Mouse (Mus musculus) CH12.LX (cell line): ENCODE data around the gene Plekhm3. TPM values are rescaled to one million over a fixed set of nuclear protein-coding genes. Genes with fewer than 3 reads are reported as not detected.
A peak's percentile ranks its signal among the peaks of the same experiment; 100 is the strongest.

Experiments
- DNase-seq: peaks from one replicate; pipeline ENCODE4 v3.0.0-alpha.2; 2013; ENCODE audit errors: extremely low read depth
- H3K27ac ChIP-seq: 2 replicates; pipeline ENCODE4 v1.5.1; 2012; ENCODE audit warnings: low read depth, mild to moderate bottlenecking, control low read depth, moderate library complexity; ENCODE audit not compliant: insufficient read depth
- H3K27me3 ChIP-seq: replicated peaks from 2 replicates; pipeline ENCODE3; 2012; ENCODE audit warnings: inconsistent platforms
- H3K36me3 ChIP-seq, 2 experiments: replicated peaks in 1 of 2; 2 replicates each; pipeline versions ENCODE3 to v1.6.1; 2012; ENCODE audit warnings: inconsistent platforms in 1 of 2, low read length in 1 of 2, mild to moderate bottlenecking in 1 of 2, mixed read lengths in 1 of 2, moderate library complexity in 1 of 2; ENCODE audit not compliant: control insufficient read depth in 1 of 2, insufficient read depth in 1 of 2
- H3K4me1 ChIP-seq, 2 experiments: 2 replicates each; pipeline ENCODE4 v1.6.1; 2012; ENCODE audit warnings: inconsistent platforms in 1 of 2, moderate library complexity in 1 of 2; ENCODE audit not compliant: insufficient read depth in 2 of 2, control insufficient read depth in 1 of 2
- H3K4me2 ChIP-seq: 2 replicates; pipeline ENCODE4 v1.6.1; 2012; ENCODE audit warnings: low read depth, mild to moderate bottlenecking, control low read depth; ENCODE audit not compliant: poor library complexity, insufficient read depth, severe bottlenecking
- H3K4me3 ChIP-seq, 3 experiments: fragments of 150-350 bp in 1 of 3; sonication (generic) in 1 of 3; replicated peaks in 1 of 3; 2 replicates each; pipeline versions ENCODE3 to v1.5.1; 2011 to 2012; ENCODE audit warnings: low read depth in 2 of 3, low read length in 2 of 3, mild to moderate bottlenecking in 2 of 3, moderate library complexity in 2 of 3, control low read depth in 1 of 3, improper control_type of control experiment in 1 of 3, inconsistent platforms in 1 of 3, mixed read lengths in 1 of 3; ENCODE audit not compliant: poor library complexity in 1 of 3
- H3K79me2 ChIP-seq: replicated peaks from 2 replicates; pipeline ENCODE4 v1.6.1; 2012; ENCODE audit warnings: mild to moderate bottlenecking, moderate library complexity; ENCODE audit not compliant: control insufficient read depth, poor library complexity, insufficient read depth, severe bottlenecking; ENCODE audit errors: extremely low read depth
- H3K9ac ChIP-seq: 2 replicates; pipeline ENCODE4 v1.6.1; 2012; ENCODE audit warnings: low read depth, mild to moderate bottlenecking, control low read depth, moderate library complexity; ENCODE audit not compliant: insufficient read depth
- H3K9me3 ChIP-seq: replicated peaks from 2 replicates; pipeline ENCODE3; 2012; ENCODE audit warnings: low read length, inconsistent platforms, mixed read lengths
- BHLHE40 ChIP-seq: IDR thresholded peaks from 2 replicates; pipeline ENCODE4 v1.6.1; 2011; ENCODE audit warnings: mild to moderate bottlenecking, low read depth, low read length, improper control_type of control experiment
- CHD1 ChIP-seq: IDR thresholded peaks from 2 replicates; pipeline ENCODE4 v1.6.1; 2012; ENCODE audit warnings: low read depth, low read length, improper control_type of control experiment, inconsistent platforms
- CHD2 ChIP-seq: IDR thresholded peaks from 2 replicates; pipeline ENCODE4 v1.6.1; 2011; ENCODE audit warnings: low read length, improper control_type of control experiment
- CTCF ChIP-seq, 2 experiments: IDR thresholded peaks in 1 of 2; conservative IDR thresholded peaks in 1 of 2; 2 replicates each; pipeline ENCODE4 v1.5.1; 2011 to 2012; ENCODE audit warnings: low read depth in 2 of 2, low read length in 2 of 2, improper control_type of control experiment in 1 of 2, inconsistent platforms in 1 of 2, mild to moderate bottlenecking in 1 of 2, moderate library complexity in 1 of 2
- E2F4 ChIP-seq: IDR thresholded peaks from 2 replicates; pipeline ENCODE4 v1.6.1; 2011; ENCODE audit warnings: low read depth, low read length, improper control_type of control experiment; ENCODE audit not compliant: insufficient replicate concordance
- ELF1 ChIP-seq: IDR thresholded peaks from 2 replicates; pipeline ENCODE4 v1.6.1; 2014; ENCODE audit warnings: low read depth, mild to moderate bottlenecking, inconsistent platforms, low read length, improper control_type of control experiment
- EP300 ChIP-seq: IDR thresholded peaks from 2 replicates; pipeline ENCODE4 v1.6.1; 2011; ENCODE audit warnings: low read length, improper control_type of control experiment
- ETS1 ChIP-seq: conservative IDR thresholded peaks from 2 replicates; pipeline ENCODE4 v1.6.1; 2012; ENCODE audit warnings: low read depth, mild to moderate bottlenecking, inconsistent platforms, low read length, improper control_type of control experiment, moderate library complexity
- GABPA ChIP-seq: IDR thresholded peaks from 2 replicates; pipeline ENCODE4 v1.6.1; 2012; ENCODE audit warnings: low read depth, low read length, improper control_type of control experiment, inconsistent platforms; ENCODE audit not compliant: insufficient replicate concordance
- HCFC1 ChIP-seq: IDR thresholded peaks from 2 replicates; pipeline ENCODE4 v1.6.1; 2012; ENCODE audit warnings: low read depth, mild to moderate bottlenecking, inconsistent platforms, low read length, improper control_type of control experiment
- IRF4 ChIP-seq: IDR thresholded peaks from 2 replicates; pipeline ENCODE4 v1.6.1; 2014; ENCODE audit warnings: low read depth, mild to moderate bottlenecking, inconsistent platforms, low read length, improper control_type of control experiment
- JUN ChIP-seq: IDR thresholded peaks from 2 replicates; pipeline ENCODE4 v1.6.1; 2011; ENCODE audit warnings: low read depth, mild to moderate bottlenecking, low read length, improper control_type of control experiment, moderate library complexity; ENCODE audit not compliant: insufficient read depth
- JUND ChIP-seq: conservative IDR thresholded peaks from 2 replicates; pipeline ENCODE4 v1.6.1; 2011; ENCODE audit warnings: low read depth, low read length, improper control_type of control experiment
- KAT2A ChIP-seq: IDR thresholded peaks from 2 replicates; pipeline ENCODE4 v1.6.1; 2012; ENCODE audit warnings: low read length, improper control_type of control experiment, inconsistent platforms; ENCODE audit not compliant: insufficient replicate concordance
- MAFK ChIP-seq: IDR thresholded peaks from 2 replicates; pipeline ENCODE4 v1.6.1; 2011; ENCODE audit warnings: low read length, improper control_type of control experiment; ENCODE audit not compliant: insufficient replicate concordance
- MAX ChIP-seq: IDR thresholded peaks from 2 replicates; pipeline ENCODE4 v1.6.1; 2011; ENCODE audit warnings: low read length, improper control_type of control experiment
- MAZ ChIP-seq: IDR thresholded peaks from 2 replicates; pipeline ENCODE4 v1.6.1; 2012; ENCODE audit warnings: low read depth, mild to moderate bottlenecking, inconsistent platforms, low read length, improper control_type of control experiment, moderate library complexity
- MEF2A ChIP-seq: IDR thresholded peaks from 2 replicates; pipeline ENCODE4 v1.6.1; 2014; ENCODE audit warnings: low read depth, mild to moderate bottlenecking, inconsistent platforms, low read length, improper control_type of control experiment, borderline replicate concordance
- MXI1 ChIP-seq: IDR thresholded peaks from 2 replicates; pipeline ENCODE4 v1.6.1; 2011; ENCODE audit warnings: mild to moderate bottlenecking, low read depth, low read length, improper control_type of control experiment
- MYC ChIP-seq: IDR thresholded peaks from 2 replicates; pipeline ENCODE4 v1.6.1; 2011; ENCODE audit warnings: low read depth, mild to moderate bottlenecking, improper control_type of control experiment, low read length
- NELFE ChIP-seq: IDR thresholded peaks from 2 replicates; pipeline ENCODE4 v1.6.1; 2011; ENCODE audit warnings: low read depth, low read length, improper control_type of control experiment
- NRF1 ChIP-seq: IDR thresholded peaks from 2 replicates; pipeline ENCODE4 v1.6.1; 2014; ENCODE audit warnings: low read depth, mild to moderate bottlenecking, inconsistent platforms, low read length, improper control_type of control experiment, moderate library complexity
- PAX5 ChIP-seq: IDR thresholded peaks from 2 replicates; pipeline ENCODE4 v1.6.1; 2012; ENCODE audit warnings: low read length, inconsistent platforms, mixed read lengths
- POLR2A ChIP-seq: IDR thresholded peaks from 2 replicates; pipeline ENCODE4 v1.6.1; 2011; ENCODE audit warnings: low read depth, mild to moderate bottlenecking, improper control_type of control experiment, low read length
- POLR2AphosphoS2 ChIP-seq: IDR thresholded peaks from 2 replicates; pipeline ENCODE4 v1.6.1; 2011; ENCODE audit warnings: low read depth, low read length, improper control_type of control experiment
- RAD21 ChIP-seq: IDR thresholded peaks from 2 replicates; pipeline ENCODE4 v1.6.1; 2011; ENCODE audit warnings: low read depth, mild to moderate bottlenecking, low read length, improper control_type of control experiment, moderate library complexity
- RCOR1 ChIP-seq: conservative IDR thresholded peaks from 2 replicates; pipeline ENCODE4 v1.6.1; 2012; ENCODE audit warnings: low read depth, mild to moderate bottlenecking, inconsistent platforms, low read length, improper control_type of control experiment
- SIN3A ChIP-seq: IDR thresholded peaks from 2 replicates; pipeline ENCODE4 v1.6.1; 2012; ENCODE audit warnings: low read length, improper control_type of control experiment, inconsistent platforms
- SMC3 ChIP-seq: IDR thresholded peaks from 2 replicates; pipeline ENCODE4 v1.6.1; 2011; ENCODE audit warnings: low read depth, low read length, improper control_type of control experiment
- TBP ChIP-seq: conservative IDR thresholded peaks from 2 replicates; pipeline ENCODE4 v1.6.1; 2011; ENCODE audit warnings: low read depth, low read length, improper control_type of control experiment
- TCF12 ChIP-seq: IDR thresholded peaks from 2 replicates; pipeline ENCODE4 v1.6.1; 2014; ENCODE audit warnings: low read depth, mild to moderate bottlenecking, inconsistent platforms, low read length, improper control_type of control experiment
- UBTF ChIP-seq: IDR thresholded peaks from 2 replicates; pipeline ENCODE4 v1.6.1; 2012; ENCODE audit warnings: low read depth, mild to moderate bottlenecking, inconsistent platforms, low read length, improper control_type of control experiment, moderate library complexity
- USF1 ChIP-seq: IDR thresholded peaks from 2 replicates; pipeline ENCODE4 v1.6.1; 2014; ENCODE audit warnings: low read depth, mild to moderate bottlenecking, inconsistent platforms, low read length, improper control_type of control experiment
- USF2 ChIP-seq: conservative IDR thresholded peaks from 2 replicates; pipeline ENCODE4 v1.6.1; 2011; ENCODE audit warnings: low read depth, low read length, improper control_type of control experiment
- ZC3H11A ChIP-seq: IDR thresholded peaks from 2 replicates; pipeline ENCODE4 v1.6.1; 2012; ENCODE audit warnings: low read depth, mild to moderate bottlenecking, inconsistent platforms, low read length, improper control_type of control experiment
- ZKSCAN1 ChIP-seq: IDR thresholded peaks from 2 replicates; pipeline ENCODE4 v1.6.1; 2012; ENCODE audit warnings: low read depth, inconsistent platforms, low read length, improper control_type of control experiment, borderline replicate concordance
- ZMIZ1 ChIP-seq: IDR thresholded peaks from 2 replicates; pipeline ENCODE4 v1.6.1; 2012; ENCODE audit warnings: low read depth, mild to moderate bottlenecking, inconsistent platforms, low read length, improper control_type of control experiment
- ZNF384 ChIP-seq: IDR thresholded peaks from 2 replicates; pipeline ENCODE4 v1.6.1; 2012; ENCODE audit warnings: low read depth, low read length, improper control_type of control experiment, inconsistent platforms
- dilution Hi-C: fragments of 300-500 bp; cut with MboI; formaldehyde crosslinking; loops from 2 replicates; pipeline ENCODE4 v1.14.3; 2020; ENCODE audit warnings: low sequenced_read_pairs; ENCODE audit not compliant: extremely low pct_unique_long_range_greater_than_20kb, extremely low pct_ligation_motif_present
- in situ Hi-C: fragments of 300-500 bp; cut with MboI; formaldehyde crosslinking; loops from 3 replicates; pipeline ENCODE4 v1.14.3; 2019; ENCODE audit warnings: low sequenced_read_pairs, low pct_ligation_motif_present, low pct_unique_long_range_greater_than_20kb, mixed read lengths
- polyA plus RNA-seq: library from polyadenylated mRNA; unstranded; fragments of >175 nt; gene quantifications from 2 replicates; pipeline ENCODE4 v1.2.1, GENCODE M21; 2012; ENCODE audit warnings: low read depth; ENCODE audit not compliant: insufficient read length
- total RNA-seq, 2 experiments: library from RNA; depleted of rRNA; stranded (reverse); fragments of 300-350 nt in 1 of 2; fragments of >200 nt in 1 of 2; gene quantifications; 2 replicates each; pipeline ENCODE4 v1.2.3; 2012 to 2014

Plekhm3 gene
- total and polyA plus RNA-seq, 3 experiments, result 9.9 to 14.1 (median 13.0) TPM

DNA sequence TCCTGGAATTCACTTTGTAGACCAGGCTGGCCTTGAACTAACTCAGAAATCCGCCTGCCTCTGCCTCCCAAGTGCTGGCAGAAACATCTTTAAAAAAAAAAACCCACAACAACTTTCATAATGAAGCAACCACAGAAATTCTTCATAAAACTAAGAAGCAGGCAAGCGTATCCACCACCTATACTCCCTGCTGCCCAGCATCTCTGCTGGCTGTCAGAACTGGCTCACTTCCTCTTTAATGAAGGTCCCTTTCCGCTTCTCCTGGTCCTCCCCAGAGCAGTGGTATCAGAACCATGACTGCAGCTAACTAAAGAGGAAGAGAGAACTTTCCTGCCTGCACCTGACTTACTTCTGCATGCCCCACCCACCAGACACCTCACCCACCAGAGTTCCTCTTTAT lies 31.0 kb downstream of the Plekhm3 start:
- Histone ChIP-seq H3K79me2 (peaks cover 20% of the 10 kb centered on the region), H3K4me3 (no peak overlapping the region), H3K36me3 (peaks cover 22 to 41% of the 10 kb centered on the region in 2 experiments), H3K4me1 (peaks cover 9 to 65% of the 10 kb centered on the region in 2 experiments), H3K27ac (peak overlapping the region; percentile 54; the same call in 1 of the 2 replicates), H3K27me3 (no peaks in the 10 kb centered on the region), H3K9me3 (peaks cover 10% of the 10 kb centered on the region), H3K9ac (no peak overlapping the region), H3K4me2 (0 out of 2 replicates have a peak overlapping the region, but pooled peaks have one; percentile 83)
- peak; percentile 96 for DNase-seq
- dilution Hi-C loops (no loop called here), in situ Hi-C loops (no loop called here)
- TF ChIP-seq TCF12 (peak; percentile 93), RCOR1 (peak; percentile 95), ZMIZ1 (no peak), POLR2A (peak; percentile 41; the same call in 1 of the 2 replicates), ZC3H11A (no peak), MAFK (peak; percentile 55; the same call in 1 of the 2 replicates), CHD2 (peak; percentile 62; the same call in 1 of the 2 replicates), NRF1 (no peak; the same call in 1 of the 2 replicates), MAX (no peak), KAT2A (0 out of 2 replicates have a peak, but pooled peaks have one; percentile 37), JUN (peak; percentile 68), NELFE (no peak), POLR2AphosphoS2 (no peak), HCFC1 (no peak), ZKSCAN1 (no peak), EP300 (peak; percentile 98), MAZ (no peak; the same call in 1 of the 2 replicates), SIN3A (peak; percentile 29; the same call in 1 of the 2 replicates), SMC3 (peak; percentile 19; the same call in 1 of the 2 replicates), PAX5 (peak; percentile 88; the same call in 1 of the 2 replicates), USF2 (no peak), MYC (peak; percentile 69), ETS1 (peak; percentile 89), CHD1 (no peak), TBP (peak; percentile 63; the same call in 1 of the 2 replicates), MXI1 (no peak), USF1 (no peak; the same call in 1 of the 2 replicates), BHLHE40 (peak; percentile 95), MEF2A (peak; percentile 82), IRF4 (peak; percentile 98), RAD21 (no peak; the same call in 1 of the 2 replicates), JUND (peak; percentile 69), GABPA (no peak), ZNF384 (peak; percentile 96), CTCF (conservative IDR thresholded peaks at IDR 0.05 in 1 of 2, IDR thresholded peaks at IDR 0.05 in 1 of 2; ENCODE audit: low read depth in 2 of 2, low read length in 2 of 2) (no peak), E2F4 (no peak), UBTF (no peak), ELF1 (peak; percentile 63)
